Mouse (Mus musculus) cortical plate, adult 2 months (tissue): ENCODE measurements around the gene Tmem208. TPM values are rescaled to one million over a fixed set of nuclear protein-coding genes. Genes with fewer than 3 reads are reported as not detected.

Experiments used
- H3K27ac ChIP-seq: fragments of 200-500 bp; 2 replicates; pipeline ENCODE4 v1.5.1; 2012; ENCODE audit warnings: low read length, control low read depth, inconsistent platforms; ENCODE audit not compliant: insufficient read depth
- H3K4me1 ChIP-seq: fragments of 200-500 bp; 2 replicates; pipeline ENCODE4 v1.6.1; 2011; ENCODE audit warnings: low read length; ENCODE audit not compliant: control insufficient read depth, insufficient read depth
- H3K4me3 ChIP-seq: fragments of 200-500 bp; 2 replicates; pipeline ENCODE4 v1.5.1; 2011; ENCODE audit warnings: mild to moderate bottlenecking, low read length, control low read depth; ENCODE audit not compliant: insufficient read depth
- CTCF ChIP-seq: fragments of 200-500 bp; IDR thresholded peaks from 2 replicates; pipeline ENCODE4 v1.5.1; 2011; ENCODE audit warnings: mild to moderate bottlenecking, control low read depth, low read length; ENCODE audit not compliant: insufficient read depth; ENCODE audit errors: extremely low read depth
- POLR2A ChIP-seq: fragments of 200-500 bp; IDR thresholded peaks from 2 replicates; pipeline ENCODE4 v1.6.1; 2011; ENCODE audit warnings: mild to moderate bottlenecking, low read length, control low read depth; ENCODE audit not compliant: insufficient read depth; ENCODE audit errors: extremely low read depth
- polyA plus RNA-seq: library from polyadenylated mRNA; depleted of rRNA; stranded (reverse); fragments of >200 nt; gene quantifications from 2 replicates; pipeline ENCODE4 v1.2.3, GENCODE M21; 2012

Tmem208 gene
- polyA plus RNA-seq, 1 experiment = 78.1 TPM

DNA sequence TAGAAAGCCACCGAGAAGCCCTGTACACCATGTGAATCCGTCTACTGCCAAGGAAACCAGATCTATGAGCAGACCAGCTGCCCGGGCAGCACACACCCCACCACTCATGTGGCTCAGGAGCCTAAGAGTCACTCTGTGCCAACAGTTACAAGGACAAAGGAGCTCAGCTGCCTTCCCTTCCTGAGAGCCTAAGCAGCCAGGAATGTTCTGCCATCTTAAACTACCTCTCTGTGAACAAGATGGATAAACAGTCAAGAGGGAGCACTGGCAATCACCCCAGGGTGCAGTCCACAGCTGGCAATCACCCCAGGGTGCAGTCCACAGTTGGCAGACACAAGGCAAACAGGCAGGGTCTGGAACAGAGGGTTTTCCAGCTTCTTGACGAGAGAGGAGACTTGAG, 8.2 kb upstream of the Tmem208 start:
- TF ChIP-seq POLR2A (no peak), CTCF (no peak)
- H3K4me3 ChIP-seq = no peak overlapping the region
- H3K4me1 ChIP-seq = peaks cover 1% of the 10 kb centered on the region; the same call in 1 of the 2 replicates
- no peak overlapping the region for H3K27ac ChIP-seq

DNA sequence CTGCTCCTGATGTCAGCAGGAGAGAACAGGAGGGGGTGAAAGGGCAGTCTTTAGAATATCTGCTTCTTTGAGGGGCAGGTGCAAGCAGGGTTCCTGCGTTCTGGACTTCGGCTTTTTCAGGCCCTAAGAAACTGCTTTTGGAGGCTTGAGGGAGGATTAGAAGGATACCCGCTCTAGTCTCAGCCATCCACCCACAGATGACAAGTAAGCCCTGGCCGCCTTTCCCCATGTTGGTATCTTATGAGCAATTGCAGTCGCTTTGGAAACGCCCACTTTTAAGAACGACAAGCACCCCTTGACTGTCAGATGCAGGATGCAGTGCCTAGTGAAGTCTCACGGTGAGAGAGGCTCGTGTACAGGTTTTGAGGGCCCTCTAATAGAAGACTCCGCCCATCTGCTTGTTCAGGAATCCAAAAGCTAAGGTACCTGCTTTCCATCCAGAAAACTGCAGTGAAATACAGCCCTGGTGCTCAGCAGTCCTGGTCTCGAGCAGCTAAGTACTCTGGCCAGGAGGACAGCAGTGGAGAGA, 7.4 kb upstream of the Tmem208 start:
- no peak for TF ChIP-seq CTCF
- no peak for TF ChIP-seq POLR2A
- Histone ChIP-seq H3K27ac (no peak overlapping the region), H3K4me3 (no peak overlapping the region), H3K4me1 (peaks cover 1% of the 10 kb centered on the region; the same call in 1 of the 2 replicates)

DNA sequence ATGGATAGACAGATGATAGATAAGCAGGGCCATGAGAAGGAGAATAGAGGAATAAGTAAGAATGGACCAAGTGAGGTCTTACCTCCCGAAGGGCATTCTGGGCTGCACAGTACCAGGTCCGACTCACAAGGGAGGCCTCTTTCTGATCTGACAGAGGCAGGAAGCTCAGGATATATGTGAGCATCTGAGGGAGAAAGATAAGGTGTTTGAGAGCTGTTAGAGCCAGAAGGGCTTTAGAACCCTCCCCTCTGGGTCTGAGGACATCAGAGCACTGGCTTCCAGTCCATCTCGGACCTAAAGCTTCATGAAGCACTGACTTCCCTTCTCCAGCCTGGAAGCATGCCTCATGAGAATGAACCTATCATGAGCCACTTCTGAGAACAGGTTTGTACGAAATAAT, 3.0 kb upstream of the Tmem208 start:
- Histone ChIP-seq H3K4me1 (peaks cover 8% of the 10 kb centered on the region; the same call in 1 of the 2 replicates), H3K27ac (no peak overlapping the region), H3K4me3 (no peak overlapping the region)
- TF ChIP-seq CTCF = no peak
- TF ChIP-seq POLR2A = no peak

DNA sequence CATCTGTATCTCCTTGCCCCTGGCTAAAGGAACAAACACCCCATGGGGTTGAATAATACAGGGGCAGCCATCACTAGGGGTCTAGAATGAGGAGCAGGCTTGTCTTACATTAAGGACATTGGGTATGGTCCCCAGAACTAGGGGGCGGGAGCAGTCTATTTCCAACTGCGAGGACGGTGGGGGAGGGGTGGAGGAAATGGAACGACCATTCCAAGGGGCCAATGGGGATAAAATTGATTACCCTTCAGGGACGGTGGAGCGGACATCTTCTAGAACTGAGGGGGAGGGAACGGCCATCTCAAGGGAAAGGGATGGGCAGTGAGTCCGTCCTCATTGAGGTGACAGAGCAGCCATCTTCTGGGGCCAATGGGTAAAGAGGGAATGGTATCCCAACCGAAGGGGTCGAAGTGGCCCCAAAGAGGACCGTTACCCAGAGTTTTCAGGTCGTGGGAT, 487 bp upstream of the Tmem208 start:
- no peak overlapping the region for H3K27ac ChIP-seq
- peak overlapping the region; percentile 69 for H3K4me3 ChIP-seq
- peaks cover 7% of the 10 kb centered on the region; the same call in 1 of the 2 replicates for H3K4me1 ChIP-seq
- TF ChIP-seq POLR2A = no peak
- no peak for TF ChIP-seq CTCF

DNA sequence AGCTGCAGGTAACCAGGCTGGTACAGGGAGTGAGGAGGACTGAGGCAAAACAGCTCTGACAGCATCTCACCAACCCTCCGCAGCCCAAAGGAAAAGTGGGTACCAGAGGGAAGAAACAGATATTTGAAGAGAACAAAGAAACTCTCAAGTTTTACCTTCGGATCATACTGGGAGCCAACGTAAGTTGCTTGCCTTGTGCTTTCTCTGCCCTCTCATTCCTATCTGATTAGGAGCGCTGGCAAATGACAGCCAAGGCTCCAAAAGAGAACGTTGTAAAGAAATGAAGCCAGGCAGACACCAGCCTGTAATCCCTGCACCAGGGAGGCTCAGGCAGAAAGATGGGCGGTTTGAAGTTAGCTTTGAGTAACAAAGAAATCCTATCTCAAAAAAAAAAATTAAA, 814 bp downstream of the Tmem208 start:
- TF ChIP-seq CTCF (no peak), POLR2A (no peak)
- Histone ChIP-seq H3K27ac (no peak overlapping the region), H3K4me1 (peaks cover 7% of the 10 kb centered on the region; the same call in 1 of the 2 replicates), H3K4me3 (peak overlapping the region; percentile 69)

DNA sequence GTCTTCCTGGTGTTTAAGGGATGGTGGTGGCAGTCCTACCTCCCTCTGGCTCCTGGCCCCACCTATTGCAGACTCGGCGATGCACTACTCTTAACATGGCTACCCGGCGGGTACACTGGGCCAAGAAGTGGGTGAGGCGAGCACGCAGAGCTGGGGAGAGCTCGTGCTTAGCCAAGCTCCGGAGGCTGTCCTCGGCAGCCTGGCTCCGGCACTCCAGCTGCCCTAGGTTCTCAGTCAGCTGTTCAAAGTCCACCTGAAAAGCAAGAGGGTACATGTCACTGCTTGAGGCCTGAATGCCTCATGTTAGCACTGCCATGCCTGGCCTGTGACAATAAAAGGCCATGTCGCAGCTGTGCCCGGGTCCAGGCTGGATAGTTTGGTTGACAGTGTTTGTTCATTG, 4.2 kb downstream of the Tmem208 start:
- Histone ChIP-seq H3K4me3 (no peak overlapping the region), H3K27ac (no peak overlapping the region), H3K4me1 (peaks cover 5% of the 10 kb centered on the region; the same call in 1 of the 2 replicates)
- TF ChIP-seq POLR2A (no peak), CTCF (no peak)

DNA sequence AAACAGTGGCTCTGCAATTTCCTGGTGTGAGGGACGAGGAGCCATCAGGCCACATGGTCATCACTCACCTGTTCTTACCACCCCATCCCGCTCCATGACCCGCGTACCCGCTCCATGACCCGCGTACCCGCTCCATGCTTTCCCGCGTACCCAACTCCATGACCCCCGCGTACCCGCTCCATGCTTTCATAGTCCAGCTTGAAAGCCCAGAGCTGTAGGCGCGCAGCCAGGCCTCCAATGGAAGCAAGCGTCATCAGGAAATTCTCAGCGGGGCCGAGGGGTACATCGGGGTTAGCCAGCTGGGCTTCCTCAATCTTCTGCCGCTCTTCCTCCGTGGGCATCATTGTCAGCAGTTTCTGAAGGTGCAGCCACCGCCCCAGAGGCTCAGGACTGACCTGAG, 5.3 kb downstream of the Tmem208 start:
- Histone ChIP-seq H3K4me1 (peaks cover 5% of the 10 kb centered on the region; the same call in 1 of the 2 replicates), H3K27ac (no peak overlapping the region), H3K4me3 (no peak overlapping the region)
- TF ChIP-seq CTCF (no peak), POLR2A (no peak)

DNA sequence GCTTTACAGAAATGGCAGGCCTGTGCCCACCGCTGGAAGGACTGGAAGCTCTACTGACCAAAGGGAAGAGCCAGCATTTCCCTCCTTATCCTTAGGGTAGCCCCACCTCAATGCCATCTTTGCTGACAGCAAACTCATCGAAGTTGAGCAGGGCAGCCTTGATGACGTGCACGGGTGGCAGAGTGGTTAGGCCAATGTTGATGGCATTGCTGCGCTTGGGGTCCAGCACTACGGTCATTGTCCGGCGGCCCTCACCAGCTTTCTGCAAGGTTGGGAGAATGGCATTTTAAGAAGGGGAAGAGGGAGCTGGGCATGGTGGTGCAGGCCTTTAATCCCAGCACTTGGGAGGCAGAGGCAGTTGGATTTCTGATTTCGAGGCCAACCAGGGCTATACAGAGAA, 5.8 kb downstream of the Tmem208 start:
- Histone ChIP-seq H3K4me3 (no peak overlapping the region), H3K27ac (no peak overlapping the region), H3K4me1 (peaks cover 4% of the 10 kb centered on the region; the same call in 1 of the 2 replicates)
- TF ChIP-seq POLR2A (no peak), CTCF (no peak)

DNA sequence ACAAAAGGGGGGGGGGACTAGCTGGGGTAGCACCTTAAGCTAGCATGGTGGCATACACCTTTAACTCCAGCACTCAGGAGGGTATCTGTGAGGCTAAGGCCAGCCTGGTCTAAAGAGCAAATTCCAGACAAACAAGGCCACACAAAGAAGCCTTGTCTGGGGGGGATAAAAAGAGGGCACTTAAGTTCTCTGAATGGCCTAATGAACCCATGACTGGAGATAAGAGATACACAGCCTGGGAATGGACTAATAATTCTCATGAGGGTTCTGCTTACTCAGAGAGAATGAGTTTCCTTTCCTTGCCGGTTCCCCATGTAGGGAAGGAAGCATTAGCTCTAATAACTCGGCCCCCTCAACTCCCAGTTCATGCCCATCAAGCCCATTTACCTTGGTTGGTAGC, 6.4 kb downstream of the Tmem208 start:
- H3K27ac ChIP-seq = no peak overlapping the region
- H3K4me1 ChIP-seq = peaks cover under 1% of the 10 kb centered on the region; the same call in 1 of the 2 replicates
- TF ChIP-seq CTCF (no peak), POLR2A (no peak)
- no peak overlapping the region for H3K4me3 ChIP-seq

DNA sequence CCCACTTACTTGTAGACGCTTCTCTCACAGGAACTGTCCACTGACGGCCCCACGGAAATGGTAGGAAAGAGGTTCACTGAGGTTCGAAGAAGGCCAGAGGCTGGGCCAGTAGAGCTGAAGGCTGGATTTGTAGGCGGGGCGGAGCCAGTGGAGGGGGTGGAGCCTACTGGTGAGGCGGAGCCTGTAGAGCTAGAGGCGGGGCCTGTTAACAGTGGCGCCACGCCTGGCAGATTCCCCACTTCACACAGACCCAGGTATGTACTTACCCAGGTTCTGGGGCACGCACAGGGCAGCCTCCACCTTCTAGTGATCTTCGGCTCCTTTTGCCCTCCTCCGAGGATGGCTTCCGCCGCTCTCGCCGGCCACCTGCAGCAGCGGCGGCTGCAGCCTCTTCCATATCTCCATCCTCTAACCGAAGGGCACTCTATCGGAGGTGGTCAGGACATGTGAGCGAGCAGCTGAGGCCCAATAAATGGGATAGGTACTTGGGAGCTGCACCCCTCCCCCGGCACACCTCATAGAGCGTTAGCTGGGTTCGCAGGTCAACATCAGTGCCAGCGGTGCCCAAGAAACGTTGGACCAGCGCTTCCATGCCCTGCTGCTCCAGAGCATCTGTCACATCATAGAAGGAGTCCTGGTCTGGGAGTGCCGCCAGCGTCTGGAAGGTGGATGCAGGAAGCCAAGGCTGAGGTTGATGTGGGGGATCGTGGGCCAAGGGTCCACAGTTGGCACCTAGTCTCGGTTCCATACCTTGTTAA, 10.4 kb downstream of the Tmem208 start:
- H3K4me1 ChIP-seq = no peaks in the 10 kb centered on the region
- H3K27ac ChIP-seq = no peak overlapping the region
- H3K4me3 ChIP-seq = no peak overlapping the region

More for the DNA sequence above, 10.4 kb downstream of the Tmem208 start:
- TF ChIP-seq CTCF = no peak
- TF ChIP-seq POLR2A = no peak
